Mouse (Mus musculus) liver, embryonic 14.5 days (tissue): ENCODE measurements around the gene Pnmt.

Source experiments
- CTCF ChIP-seq: IDR thresholded peaks from 2 replicates; pipeline ENCODE4 v1.5.1; 2016; ENCODE audit warnings: antibody characterized with exemption, low read depth, control low read depth
- EP300 ChIP-seq: IDR thresholded peaks from 2 replicates; pipeline ENCODE4 v1.6.1; 2016; ENCODE audit warnings: antibody characterized with exemption, low read depth

DNA sequence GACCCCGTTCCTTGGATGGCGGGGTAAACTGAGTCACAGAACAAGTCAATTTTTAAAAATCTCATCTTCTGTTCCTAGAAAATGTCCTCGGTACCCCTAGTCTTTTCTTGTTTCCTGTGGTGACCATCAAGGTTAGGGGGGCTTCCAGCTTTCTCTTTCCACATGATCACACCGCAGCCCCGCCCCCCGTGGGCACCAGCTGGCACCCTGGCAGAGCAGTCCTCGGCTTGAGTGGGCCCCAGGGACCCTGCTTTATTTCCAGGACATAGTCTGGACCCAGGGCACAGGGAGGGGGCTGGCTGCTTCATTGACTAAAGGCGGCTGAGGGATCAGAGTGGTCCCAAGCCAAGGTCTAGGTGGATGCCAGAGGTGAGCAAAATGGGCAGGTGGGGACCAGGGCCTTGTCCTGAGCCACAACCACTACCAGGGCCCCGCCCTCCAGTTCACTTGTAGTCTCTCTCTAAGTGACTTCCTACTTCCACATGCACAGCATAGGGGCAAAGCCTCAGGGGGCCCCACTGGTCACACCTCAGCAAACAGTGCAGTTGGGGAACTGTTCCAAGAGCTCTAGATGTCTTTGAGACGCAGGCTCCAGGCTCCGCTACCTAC is 46.5 kb upstream of the Pnmt start:
- no peak for TF ChIP-seq CTCF
- no peak for TF ChIP-seq EP300
